Mouse (Mus musculus) cerebellum, adult 2 months (tissue): ENCODE results near the gene Gm10409. TPM values are rescaled to one million over a fixed set of nuclear protein-coding genes. Genes with fewer than 3 reads are reported as not detected.
"Not testable (repeated sequence)": the region's sequence is repeated elsewhere in the genome, so short reads cannot be mapped to it uniquely, and the experiment has no call there.

Experiments
- DNase-seq, 2 experiments: peaks; one replicate each; pipeline ENCODE4 v3.0.0; 2021
- H3K27ac ChIP-seq: fragments of 200-500 bp; 2 replicates; pipeline ENCODE4 v1.5.1; 2012; ENCODE audit warnings: low read length, control low read depth, inconsistent platforms; ENCODE audit not compliant: insufficient read depth
- H3K27me3 ChIP-seq: fragments of 200-500 bp; 2 replicates; pipeline ENCODE4 v1.6.1; 2012; ENCODE audit warnings: inconsistent platforms, mild to moderate bottlenecking, low read length, moderate library complexity; ENCODE audit not compliant: control insufficient read depth, insufficient read depth
- H3K4me1 ChIP-seq: fragments of 200-500 bp; 2 replicates; pipeline ENCODE4 v1.6.1; 2011; ENCODE audit warnings: low read length; ENCODE audit not compliant: control insufficient read depth, insufficient read depth
- H3K4me3 ChIP-seq: fragments of 200-500 bp; replicated peaks from 2 replicates; pipeline ENCODE3; 2011; ENCODE audit warnings: mild to moderate bottlenecking, low read depth, low read length, control low read depth; ENCODE audit not compliant: insufficient read depth
- WGBS: fragments of 180-500 bp; shearing (Covaris S2); methylation state at CpG from one replicate; pipeline ENCODE4 v1.1.7; 2018; 5-methylcytosine and 5-hydroxymethylcytosine counted together
- polyA plus RNA-seq: library from polyadenylated mRNA; depleted of rRNA; stranded (reverse); fragments of >200 nt; gene quantifications from 2 replicates; pipeline ENCODE4 v1.2.3, GENCODE M21; 2012; rRNA removed

The Gm10409 gene
- 1.9 and 3.0 TPM in 2 replicates for polyA plus RNA-seq

DNA sequence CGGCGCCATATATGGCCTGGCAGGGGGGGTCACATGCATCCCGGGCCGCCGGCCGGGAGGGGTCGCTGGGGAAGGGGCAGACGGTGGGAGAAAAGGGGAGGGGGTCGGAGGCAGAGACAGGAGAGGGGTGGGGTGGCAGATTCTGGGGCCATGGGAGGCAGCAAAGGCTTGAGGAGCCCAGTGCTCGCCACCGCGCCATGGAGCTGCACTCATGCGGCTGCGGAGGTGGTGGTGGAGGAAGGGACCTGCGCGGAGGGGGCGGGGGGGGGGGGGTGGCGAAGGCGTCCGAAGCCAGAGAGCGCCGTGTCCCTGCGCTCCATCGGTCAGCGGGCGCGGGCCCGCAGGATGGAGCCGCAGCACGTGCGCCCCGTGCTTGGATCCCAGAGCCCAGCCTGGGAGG lies at the start of gene Gm10409:
Gm10409 (plus strand) TSS at position 301 of the 400 bp plus-strand sequence.
- DNase-seq, H3K4me1 ChIP-seq, H3K4me3 ChIP-seq, H3K27ac ChIP-seq, H3K27me3 ChIP-seq: not testable (repeated sequence)
- no CpG with 5 or more reads among the region's 32 CpGs for WGBS

DNA sequence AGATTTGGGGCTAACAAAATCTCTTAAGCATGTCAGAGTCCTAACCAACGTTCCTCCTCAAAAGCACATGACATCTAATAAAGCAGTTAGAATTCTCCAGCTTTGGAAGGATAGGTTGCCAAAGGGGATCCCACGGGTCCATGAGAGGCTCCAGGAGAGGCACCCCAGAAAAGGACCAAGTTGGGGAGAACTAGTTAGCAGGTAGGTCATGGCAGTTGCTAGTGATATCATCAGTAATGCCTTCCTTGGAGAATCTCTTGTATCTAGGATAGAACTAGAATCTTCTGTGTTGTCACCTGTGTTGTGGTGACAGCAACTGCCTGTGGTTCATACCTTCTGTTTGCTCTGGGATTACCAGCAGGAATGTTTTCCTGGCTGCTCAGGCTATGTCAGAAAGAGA lies 17.6 kb upstream of the Gm10409 start, which contains the start of gene Gm10413:
Gm10413 (plus strand) TSS at position 301 of the 400 bp plus-strand sequence.
- not testable (repeated sequence) for H3K4me1 ChIP-seq, H3K27ac ChIP-seq, H3K4me3 ChIP-seq, H3K27me3 ChIP-seq, DNase-seq
- no CpG with 5 or more reads among the region's 2 CpGs for WGBS

DNA sequence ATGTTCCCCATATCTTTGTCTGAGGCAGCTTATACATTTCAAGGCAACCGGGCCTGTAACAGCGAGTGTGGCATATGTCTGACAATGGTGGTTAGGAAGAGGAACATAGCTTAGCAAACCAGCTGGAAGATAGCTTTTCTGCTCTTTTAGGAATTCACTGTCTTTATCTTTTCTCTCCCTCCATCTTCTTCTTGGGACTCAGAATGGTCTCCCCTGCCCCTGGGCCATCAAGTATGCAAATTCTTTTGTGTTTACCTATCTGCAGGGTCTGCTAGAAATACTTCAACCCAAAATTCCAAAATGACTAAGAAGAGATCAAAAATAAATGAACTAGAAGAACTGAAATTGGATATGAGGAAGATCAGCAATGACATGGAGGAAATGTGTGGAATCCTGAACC lies 15.4 kb downstream of the Gm10409 start, which contains the start of gene Gm3005:
Gm3005 (plus strand) TSS at position 301 of the 400 bp plus-strand sequence.
- WGBS: no CpG with 5 or more reads among the region's 2 CpGs
- not testable (repeated sequence) for H3K4me1 ChIP-seq, H3K27ac ChIP-seq, H3K27me3 ChIP-seq, H3K4me3 ChIP-seq, DNase-seq

DNA sequence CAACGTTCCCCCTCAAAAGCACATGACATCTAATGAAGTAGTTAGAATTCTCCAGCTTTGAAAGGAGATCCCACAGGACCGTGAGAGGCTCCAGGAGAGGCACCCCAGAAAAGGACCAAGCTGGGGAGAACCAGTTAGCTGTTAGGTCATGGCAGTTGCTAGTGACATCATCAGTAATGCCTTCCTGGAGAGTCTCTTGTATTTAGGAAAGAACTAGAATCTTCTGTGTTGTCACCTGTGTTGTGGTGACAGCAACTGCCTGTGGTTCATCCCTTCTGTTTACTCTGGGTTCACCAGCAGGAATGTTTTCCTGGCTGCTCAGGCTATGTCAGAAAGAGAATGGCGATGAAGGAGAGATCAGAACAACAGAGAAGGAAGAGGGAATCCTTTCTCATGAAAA lies 36.7 kb downstream of the Gm10409 start, which contains the start of gene Gm10408:
Gm10408 (plus strand) TSS at position 301 of the 400 bp plus-strand sequence.
- not testable (repeated sequence) for H3K4me1 ChIP-seq, H3K27me3 ChIP-seq, H3K4me3 ChIP-seq, H3K27ac ChIP-seq, DNase-seq
- no CpG with 5 or more reads among the region's 3 CpGs for WGBS

Other genes starting within 250 kb of the Gm10409 start
- gene Gm5795, start 224.4 kb upstream of the Gm10409 start, polyA plus RNA-seq: 0.33 and 0.49 TPM in 2 replicates
- gene D830030K20Rik, start 204.1 kb upstream of the Gm10409 start, polyA plus RNA-seq: 7.8 and 9.7 TPM in 2 replicates
- not detected in 2 replicates for gene Gm2956, start 80.0 kb upstream of the Gm10409 start, polyA plus RNA-seq
- gene Gm10413, start 17.5 kb upstream of the Gm10409 start, polyA plus RNA-seq: not detected in 2 replicates
- 1.1 and 1.3 TPM in 2 replicates for gene Gm3005, start 15.5 kb downstream of the Gm10409 start, polyA plus RNA-seq
- not detected in 2 replicates for gene Gm10408, start 36.8 kb downstream of the Gm10409 start, polyA plus RNA-seq
- gene Gm3012, start 221.9 kb downstream of the Gm10409 start, polyA plus RNA-seq: not detected in 2 replicates
- gene Gm3020, start 239.4 kb downstream of the Gm10409 start, polyA plus RNA-seq: 1.9 and 3.3 TPM in 2 replicates